Mouse (Mus musculus) kidney, postnatal 0 days (tissue): ENCODE measurements at regions not wholly inside any gene's neighbourhood (a gene's known extent, or its start where the extent isn't known, plus 50 kb on each side); places are given as distances from the start of the nearest gene placed in this dataset.

Source experiments
- ATAC-seq: fragments of 200-750 bp; cut with Nextera tagmentation; replicated peaks from 2 replicates; pipeline ENCODE4 v1.8.0; 2017; ENCODE audit warnings: low read depth, moderate number of reproducible peaks, moderate TSS enrichment, moderate library complexity; ENCODE audit not compliant: low FRiP score
- DNase-seq: peaks from one replicate; pipeline ENCODE4 v3.0.0-alpha.2; 2016; ENCODE audit warnings: low spot score
- H3K27ac ChIP-seq: fragments of 300-500 bp; sonication (generic); 2 replicates; pipeline ENCODE4 v1.5.1; 2014; ENCODE audit warnings: mild to moderate bottlenecking
- H3K27me3 ChIP-seq: fragments of 300-500 bp; sonication (generic); 2 replicates; pipeline ENCODE4 v1.6.1; 2014; ENCODE audit warnings: low read length, mixed read lengths; ENCODE audit not compliant: insufficient read depth
- H3K36me3 ChIP-seq: fragments of 300-500 bp; sonication (generic); 2 replicates; pipeline ENCODE4 v1.6.1; 2014; ENCODE audit warnings: low read length, mixed read lengths; ENCODE audit not compliant: insufficient read depth
- H3K4me1 ChIP-seq: fragments of 300-500 bp; sonication (generic); replicated peaks from 2 replicates; pipeline ENCODE4 v1.6.1; 2014; ENCODE audit warnings: antibody characterized with exemption, low read length, mixed read lengths; ENCODE audit not compliant: insufficient read depth
- H3K4me2 ChIP-seq: fragments of 300-500 bp; sonication (generic); 2 replicates; pipeline ENCODE4 v1.6.1; 2014; ENCODE audit warnings: mild to moderate bottlenecking, low read length, moderate library complexity, mixed read lengths
- H3K4me3 ChIP-seq: fragments of 300-500 bp; sonication (generic); replicated peaks from 2 replicates; pipeline ENCODE4 v1.5.1; 2014; ENCODE audit warnings: low read depth, low read length
- H3K9ac ChIP-seq: fragments of 300-500 bp; sonication (generic); 2 replicates; pipeline ENCODE4 v1.6.1; 2014; ENCODE audit warnings: low read depth, low read length
- H3K9me3 ChIP-seq: fragments of 300-500 bp; sonication (generic); replicated peaks from 2 replicates; pipeline ENCODE4 v1.6.1; 2016; ENCODE audit warnings: low read length, inconsistent platforms, mixed read lengths
- CTCF ChIP-seq: IDR thresholded peaks from 2 replicates; pipeline ENCODE4 v1.5.1; 2016; ENCODE audit warnings: antibody characterized with exemption, low read depth, mild to moderate bottlenecking, moderate library complexity
- WGBS: fragments of 180-500 bp; shearing (Covaris S2); extraction: QIAGEN DNeasy Blood & Tissue Kit; methylation state at CpG from one replicate; pipeline ENCODE4 v1.1.7; 2014; 5-methylcytosine and 5-hydroxymethylcytosine counted together

GRCm38 (mm10) chr12:52446501-52446900 is 57.3 kb upstream of the Arhgap5 start:
- DNase-seq (peak; percentile 46), ATAC-seq (peak; percentile 87)
- H3K27ac ChIP-seq = peak overlapping the region; percentile 84
- no peak for TF ChIP-seq CTCF
- no peak overlapping the region for H3K9ac ChIP-seq
- H3K4me3 ChIP-seq = no peak overlapping the region
- H3K36me3 ChIP-seq = no peaks in the 10 kb centered on the region
- WGBS = 60% methylated on average over 7 of the region's 7 CpGs
- H3K4me1 ChIP-seq = no peaks in the 10 kb centered on the region
- no peak overlapping the region for H3K4me2 ChIP-seq
- H3K9me3 ChIP-seq = no peaks in the 10 kb centered on the region
- no peaks in the 10 kb centered on the region for H3K27me3 ChIP-seq

GRCm38 (mm10) chr12:52447482-52447881 is 56.3 kb upstream of the Arhgap5 start:
- Histone ChIP-seq H3K4me3 (no peak overlapping the region), H3K4me2 (no peak overlapping the region), H3K9me3 (no peaks in the 10 kb centered on the region), H3K36me3 (no peaks in the 10 kb centered on the region), H3K9ac (no peak overlapping the region), H3K27me3 (no peaks in the 10 kb centered on the region), H3K4me1 (no peaks in the 10 kb centered on the region), H3K27ac (peak overlapping the region; percentile 84)
- 82% methylated on average over 5 of the region's 5 CpGs for WGBS
- DNase-seq = no peak
- ATAC-seq = no peak
- TF ChIP-seq CTCF = no peak

- no peaks in the 10 kb centered on the region for H3K27me3 ChIP-seq
- H3K4me3 ChIP-seq = no peak overlapping the region
- H3K4me2 ChIP-seq = no peak overlapping the region
- ATAC-seq (peak; percentile 87), DNase-seq (peak; percentile 41)
- H3K9me3 ChIP-seq = no peaks in the 10 kb centered on the region
- H3K9ac ChIP-seq = no peak overlapping the region
- H3K36me3 ChIP-seq = no peaks in the 10 kb centered on the region
- peak overlapping the region; percentile 3; the same call in 1 of the 2 replicates for H3K27ac ChIP-seq
- WGBS = 48% methylated on average over 1 of the region's 1 CpGs
- no peaks in the 10 kb centered on the region for H3K4me1 ChIP-seq
- TF ChIP-seq CTCF = no peak
Observed at GRCm38 (mm10) chr12:52448218-52448617, 55.6 kb upstream of the Arhgap5 start.

- no peaks in the 10 kb centered on the region for H3K4me1 ChIP-seq
- H3K27me3 ChIP-seq = no peaks in the 10 kb centered on the region
- H3K27ac ChIP-seq = no peak overlapping the region
- no peak overlapping the region for H3K4me3 ChIP-seq
- no peak overlapping the region for H3K4me2 ChIP-seq
- WGBS = 92% methylated on average over 5 of the region's 5 CpGs
- no peak for TF ChIP-seq CTCF
- H3K9ac ChIP-seq = no peak overlapping the region
- no peaks in the 10 kb centered on the region for H3K9me3 ChIP-seq
- no peak for DNase-seq
- no peak for ATAC-seq
- no peaks in the 10 kb centered on the region for H3K36me3 ChIP-seq
Observed at GRCm38 (mm10) chr12:52453890-52454289, 49.9 kb upstream of the Arhgap5 start.
